Mouse (Mus musculus): ENCODE measurements around the gene Disp1. TPM values are rescaled to one million over a fixed set of nuclear protein-coding genes. Genes with fewer than 3 reads are reported as not detected.

Gene Disp1
- polyA plus RNA-seq, 1 experiment = 17.0 TPM

- peaks cover 49% of the 10 kb centered on the region for H3K79me2 ChIP-seq (ENCODE audit: control insufficient read depth, insufficient read depth)
- no peak overlapping the region for H3ac ChIP-seq (ENCODE audit: control insufficient read depth, insufficient read length, low read depth)
- no peak for TF ChIP-seq MYOD1 (IDR thresholded peaks at IDR 0.05; ENCODE audit: control insufficient read depth, insufficient read length, low read depth)
- no peak for TF ChIP-seq MYOG (IDR thresholded peaks at IDR 0.05; ENCODE audit: control insufficient read depth, extremely low read depth, insufficient read length)
- no peak for TF ChIP-seq CTCF (IDR thresholded peaks at IDR 0.05; ENCODE audit: control insufficient read depth, insufficient read depth, insufficient read length)
- TF ChIP-seq CEBPB (IDR thresholded peaks at IDR 0.05; ENCODE audit: low read depth) = no peak
- no peak for TF ChIP-seq FOSL1 (IDR thresholded peaks at IDR 0.05; ENCODE audit: insufficient read depth, low read length, poor library complexity, severe bottlenecking)
- TF ChIP-seq MAX (IDR thresholded peaks at IDR 0.05) = no peak
- TF ChIP-seq USF1 (IDR thresholded peaks at IDR 0.05; ENCODE audit: low read depth) = no peak
- H3K79me3 ChIP-seq (ENCODE audit: low read depth) = peaks cover 13% of the 10 kb centered on the region
- H3K4me3 ChIP-seq (ENCODE audit: insufficient read depth, poor library complexity, severe bottlenecking) = no peak overlapping the region
- no peaks in the 10 kb centered on the region for H3K27me3 ChIP-seq (ENCODE audit: control insufficient read depth, insufficient read depth, insufficient read length)
- no peaks in the 10 kb centered on the region for H3K36me3 ChIP-seq (ENCODE audit: control insufficient read depth, insufficient read depth)
Measured at GRCm38 (mm10) chr1:183160188-183160587, 61.1 kb downstream of the Disp1 start.

GRCm38 (mm10) chr1:183159183-183159582 lies 62.1 kb downstream of the Disp1 start:
- TF ChIP-seq CEBPB (IDR thresholded peaks at IDR 0.05; ENCODE audit: low read depth) = peak; percentile 59
- TF ChIP-seq MYOD1 (IDR thresholded peaks at IDR 0.05; ENCODE audit: control insufficient read depth, insufficient read length, low read depth) = peak; percentile 100
- TF ChIP-seq MYOG (IDR thresholded peaks at IDR 0.05; ENCODE audit: control insufficient read depth, extremely low read depth, insufficient read length) = no peak
- TF ChIP-seq USF1 (IDR thresholded peaks at IDR 0.05; ENCODE audit: low read depth) = peak; percentile 56
- H3K36me3 ChIP-seq (ENCODE audit: control insufficient read depth, insufficient read depth) = no peaks in the 10 kb centered on the region
- H3K4me3 ChIP-seq (ENCODE audit: insufficient read depth, poor library complexity, severe bottlenecking) = no peak overlapping the region
- no peaks in the 10 kb centered on the region for H3K27me3 ChIP-seq (ENCODE audit: control insufficient read depth, insufficient read depth, insufficient read length)
- peaks cover 44% of the 10 kb centered on the region for H3K79me2 ChIP-seq (ENCODE audit: control insufficient read depth, insufficient read depth)
- peaks cover 9% of the 10 kb centered on the region for H3K79me3 ChIP-seq (ENCODE audit: low read depth)
- H3ac ChIP-seq (ENCODE audit: control insufficient read depth, insufficient read length, low read depth) = no peak overlapping the region

GRCm38 (mm10) chr1:183155600-183155999 lies 65.7 kb downstream of the Disp1 start:
- no peaks in the 10 kb centered on the region for H3K36me3 ChIP-seq (ENCODE audit: control insufficient read depth, insufficient read depth)
- TF ChIP-seq CEBPB (IDR thresholded peaks at IDR 0.05; ENCODE audit: low read depth) (no peak), MYOG (IDR thresholded peaks at IDR 0.05; ENCODE audit: control insufficient read depth, extremely low read depth, insufficient read length) (no peak), MYOD1 (IDR thresholded peaks at IDR 0.05; ENCODE audit: control insufficient read depth, insufficient read length, low read depth) (peak; percentile 63)
- no peak overlapping the region for H3ac ChIP-seq (ENCODE audit: control insufficient read depth, insufficient read length, low read depth)
- H3K4me3 ChIP-seq (ENCODE audit: insufficient read depth, poor library complexity, severe bottlenecking) = no peak overlapping the region
- H3K79me2 ChIP-seq (ENCODE audit: control insufficient read depth, insufficient read depth) = peaks cover 20% of the 10 kb centered on the region
- H3K79me3 ChIP-seq (ENCODE audit: low read depth) = peaks cover 5% of the 10 kb centered on the region
- H3K27me3 ChIP-seq (ENCODE audit: control insufficient read depth, insufficient read depth, insufficient read length) = no peaks in the 10 kb centered on the region

GRCm38 (mm10) chr1:183154296-183155204 lies 66.8 kb downstream of the Disp1 start:
- TF ChIP-seq MYOD1 (IDR thresholded peaks at IDR 0.05; ENCODE audit: control insufficient read depth, insufficient read length, low read depth) = peak; percentile 69
- TF ChIP-seq MYOG (IDR thresholded peaks at IDR 0.05; ENCODE audit: control insufficient read depth, extremely low read depth, insufficient read length) = no peak
- Histone ChIP-seq H3K79me2 (ENCODE audit: control insufficient read depth, insufficient read depth) (peaks cover 16% of the 10 kb centered on the region), H3ac (ENCODE audit: control insufficient read depth, insufficient read length, low read depth) (no peak overlapping the region), H3K27me3 (ENCODE audit: control insufficient read depth, insufficient read depth, insufficient read length) (no peaks in the 10 kb centered on the region), H3K36me3 (ENCODE audit: control insufficient read depth, insufficient read depth) (no peaks in the 10 kb centered on the region), H3K4me3 (ENCODE audit: insufficient read depth, poor library complexity, severe bottlenecking) (no peak overlapping the region), H3K79me3 (ENCODE audit: low read depth) (peaks cover 5% of the 10 kb centered on the region)

- H3K79me2 ChIP-seq (ENCODE audit: control insufficient read depth, insufficient read depth) = peaks cover 20% of the 10 kb centered on the region
- peaks cover 2% of the 10 kb centered on the region for H3K79me3 ChIP-seq (ENCODE audit: low read depth)
- H3K4me3 ChIP-seq (ENCODE audit: insufficient read depth, poor library complexity, severe bottlenecking) = no peak overlapping the region
- H3ac ChIP-seq (ENCODE audit: control insufficient read depth, insufficient read length, low read depth) = no peak overlapping the region
- H3K36me3 ChIP-seq (ENCODE audit: control insufficient read depth, insufficient read depth) = no peaks in the 10 kb centered on the region
- no peak for TF ChIP-seq MYOD1 (IDR thresholded peaks at IDR 0.05; ENCODE audit: control insufficient read depth, insufficient read length, low read depth)
- no peak for TF ChIP-seq FOSL1 (IDR thresholded peaks at IDR 0.05; ENCODE audit: insufficient read depth, low read length, poor library complexity, severe bottlenecking)
- TF ChIP-seq CTCF (IDR thresholded peaks at IDR 0.05; ENCODE audit: control insufficient read depth, insufficient read depth, insufficient read length) = no peak
- TF ChIP-seq MAX (IDR thresholded peaks at IDR 0.05) = no peak
- TF ChIP-seq MYOG (IDR thresholded peaks at IDR 0.05; ENCODE audit: control insufficient read depth, extremely low read depth, insufficient read length) = no peak
- no peak for TF ChIP-seq USF1 (IDR thresholded peaks at IDR 0.05; ENCODE audit: low read depth)
- TF ChIP-seq CEBPB (IDR thresholded peaks at IDR 0.05; ENCODE audit: low read depth) = no peak
- no peaks in the 10 kb centered on the region for H3K27me3 ChIP-seq (ENCODE audit: control insufficient read depth, insufficient read depth, insufficient read length)
Measured at GRCm38 (mm10) chr1:183153354-183153753, 68.0 kb downstream of the Disp1 start.

Measured in C2C12 (cell line).